Mouse (Mus musculus): ENCODE measurements at regions not wholly inside any gene's neighbourhood (a gene's known extent, or its start where the extent isn't known, plus 50 kb on each side); places are given as distances from the start of the nearest gene placed in this dataset.

DNA sequence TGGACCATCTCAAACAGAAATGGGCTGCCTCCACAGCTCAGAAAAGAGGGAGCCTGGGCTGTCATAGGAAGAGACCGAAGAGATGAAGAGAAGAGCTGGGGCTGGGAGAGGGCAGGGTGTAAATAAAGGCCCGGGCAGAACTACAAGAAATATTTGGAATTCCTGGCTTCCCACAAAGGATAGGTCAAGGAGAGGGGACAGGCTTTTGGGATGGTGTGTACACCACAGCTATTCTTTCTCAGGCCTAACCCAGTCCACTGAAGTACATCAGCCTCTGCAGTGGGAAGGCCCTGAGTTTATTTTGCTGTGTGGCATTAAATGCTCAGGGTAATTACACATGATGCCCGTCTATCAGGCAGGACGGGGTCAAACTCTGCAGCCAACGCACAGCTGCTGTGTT is 99.6 kb upstream of the Cdc42ep3 start:
- no peak overlapping the region for H3K4me3 ChIP-seq (replicated peaks; ENCODE audit: control insufficient read depth, low read depth, low read length)
- H3K27ac ChIP-seq (ENCODE audit: control insufficient read depth, insufficient read depth, low read depth, low read length, poor library complexity): no peak overlapping the region
- TF ChIP-seq CTCF (IDR thresholded peaks at IDR 0.05; ENCODE audit: control insufficient read depth, insufficient read depth, low read length) (no peak), POLR2A (IDR thresholded peaks at IDR 0.05; ENCODE audit: borderline replicate concordance, control insufficient read depth, low read depth, low read length) (no peak)
- no peaks in the 10 kb centered on the region for H3K4me1 ChIP-seq (ENCODE audit: control insufficient read depth, insufficient read depth, low read length)
- WGBS: 66% methylated on average over 5 of the region's 5 CpGs

DNA sequence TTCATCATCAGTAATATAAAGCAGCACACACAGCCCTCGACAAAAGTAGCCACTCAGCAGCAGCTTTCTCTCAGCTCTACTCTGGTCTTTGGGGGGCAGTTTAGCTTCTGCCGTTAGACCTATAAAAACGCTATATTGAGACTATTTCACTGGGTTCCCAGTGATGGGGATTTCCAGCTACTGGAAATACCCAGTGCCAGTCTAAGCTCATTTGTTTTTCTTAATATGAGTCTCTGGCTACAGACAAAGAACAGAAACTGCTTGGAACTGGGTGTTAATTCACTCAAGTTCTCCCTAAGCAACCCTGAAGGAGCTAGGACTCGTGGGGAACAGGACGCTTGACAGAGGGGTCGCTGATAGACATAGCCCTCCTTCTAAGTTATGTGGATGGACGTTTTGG is 100.3 kb upstream of the Cdc42ep3 start:
- H3K4me1 ChIP-seq (ENCODE audit: control insufficient read depth, insufficient read depth, low read length): no peaks in the 10 kb centered on the region
- no peak overlapping the region for H3K27ac ChIP-seq (ENCODE audit: control insufficient read depth, insufficient read depth, low read depth, low read length, poor library complexity)
- no peak for TF ChIP-seq CTCF (IDR thresholded peaks at IDR 0.05; ENCODE audit: control insufficient read depth, insufficient read depth, low read length)
- no peak for TF ChIP-seq POLR2A (IDR thresholded peaks at IDR 0.05; ENCODE audit: borderline replicate concordance, control insufficient read depth, low read depth, low read length)
- 73% methylated on average over 7 of the region's 7 CpGs for WGBS
- H3K4me3 ChIP-seq (replicated peaks; ENCODE audit: control insufficient read depth, low read depth, low read length): no peak overlapping the region

DNA sequence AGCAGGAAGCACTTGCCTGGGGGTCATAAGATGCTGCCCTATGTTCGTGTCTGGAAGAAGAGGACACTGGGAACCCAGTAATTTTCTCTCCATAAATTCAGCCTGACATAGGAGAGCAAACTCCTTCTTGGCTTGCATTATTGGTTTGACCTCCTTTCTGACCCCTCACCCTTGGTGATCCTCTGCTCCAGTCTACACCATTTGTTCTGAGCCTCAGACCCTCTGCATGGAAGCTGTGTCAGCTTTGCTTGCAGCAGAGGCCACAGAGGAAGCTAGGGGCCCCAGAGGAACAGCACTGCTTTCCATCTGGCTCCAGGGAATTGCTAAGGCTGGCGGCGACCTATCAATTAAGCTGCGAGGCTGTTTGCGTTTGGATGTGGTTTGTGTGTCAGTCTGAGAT is 102.7 kb upstream of the Cdc42ep3 start:
- TF ChIP-seq CTCF (IDR thresholded peaks at IDR 0.05; ENCODE audit: control insufficient read depth, insufficient read depth, low read length) (no peak), POLR2A (IDR thresholded peaks at IDR 0.05; ENCODE audit: borderline replicate concordance, control insufficient read depth, low read depth, low read length) (no peak)
- whole genome bisulfite sequencing: 71% methylated on average over 5 of the region's 5 CpGs
- Histone ChIP-seq H3K4me1 (ENCODE audit: control insufficient read depth, insufficient read depth, low read length) (no peaks in the 10 kb centered on the region), H3K27ac (ENCODE audit: control insufficient read depth, insufficient read depth, low read depth, low read length, poor library complexity) (no peak overlapping the region), H3K4me3 (replicated peaks; ENCODE audit: control insufficient read depth, low read depth, low read length) (no peak overlapping the region)

DNA sequence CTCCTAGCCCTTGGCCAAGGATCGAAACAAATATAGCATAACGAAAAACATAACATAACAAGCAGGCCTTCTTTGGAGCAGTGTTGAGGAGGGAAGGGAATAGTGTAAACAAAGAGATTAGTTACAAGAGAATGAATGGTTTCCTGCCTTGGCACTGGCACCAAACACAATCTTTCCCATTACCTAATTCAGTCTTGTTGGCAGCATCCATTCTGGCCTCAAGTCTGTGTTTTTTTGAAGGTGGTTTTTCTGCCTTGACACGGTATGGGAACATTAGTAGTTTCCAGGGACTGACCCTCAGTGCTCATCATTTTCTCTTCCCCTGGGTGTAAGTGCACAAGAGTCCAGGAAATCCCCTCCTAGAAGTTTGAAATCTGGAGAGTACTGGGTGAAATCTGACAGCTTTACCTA is 106.8 kb upstream of the Cdc42ep3 start:
- Histone ChIP-seq H3K4me1 (ENCODE audit: control insufficient read depth, insufficient read depth, low read length) (peaks cover 1% of the 10 kb centered on the region), H3K4me3 (replicated peaks; ENCODE audit: control insufficient read depth, low read depth, low read length) (no peak overlapping the region), H3K27ac (ENCODE audit: control insufficient read depth, insufficient read depth, low read depth, low read length, poor library complexity) (no peak overlapping the region)
- WGBS: 77% methylated on average over 3 of the region's 3 CpGs
- TF ChIP-seq POLR2A (IDR thresholded peaks at IDR 0.05; ENCODE audit: borderline replicate concordance, control insufficient read depth, low read depth, low read length): no peak
- TF ChIP-seq CTCF (IDR thresholded peaks at IDR 0.05; ENCODE audit: control insufficient read depth, insufficient read depth, low read length): no peak

DNA sequence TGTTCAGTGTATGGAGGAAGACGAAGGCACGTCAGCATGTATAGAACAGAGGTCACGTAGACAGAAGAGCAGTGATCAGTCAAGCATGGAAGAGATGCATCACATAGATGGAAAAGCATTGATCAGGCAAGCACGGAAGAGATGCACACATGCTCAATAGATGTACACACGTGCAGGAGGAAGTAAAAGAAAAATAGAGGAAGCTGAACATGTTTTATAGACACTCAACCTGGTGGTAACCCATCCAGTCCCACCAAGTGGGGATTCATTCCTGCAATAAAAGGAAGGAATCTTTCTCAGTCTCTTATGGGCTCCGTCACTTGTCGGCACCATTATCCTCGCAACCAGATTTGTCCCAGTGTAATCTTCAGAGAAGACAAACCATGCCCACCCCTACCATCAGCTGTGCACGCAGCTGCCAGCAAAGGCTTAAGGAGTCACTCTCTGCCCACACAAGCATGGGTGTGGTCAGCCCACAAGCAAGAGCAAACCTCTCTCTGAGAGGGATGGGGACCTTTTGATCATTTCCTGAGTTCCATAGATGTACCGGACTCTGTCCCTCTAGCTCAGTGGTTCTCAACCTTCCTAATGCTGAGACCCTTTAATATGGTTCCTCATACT is 108.3 kb upstream of the Cdc42ep3 start:
- 63% methylated on average over 10 of the region's 10 CpGs for WGBS
- Histone ChIP-seq H3K27ac (ENCODE audit: control insufficient read depth, insufficient read depth, low read depth, low read length, poor library complexity) (no peak overlapping the region), H3K4me3 (replicated peaks; ENCODE audit: control insufficient read depth, low read depth, low read length) (no peak overlapping the region), H3K4me1 (ENCODE audit: control insufficient read depth, insufficient read depth, low read length) (peaks cover 1% of the 10 kb centered on the region)
- TF ChIP-seq POLR2A (IDR thresholded peaks at IDR 0.05; ENCODE audit: borderline replicate concordance, control insufficient read depth, low read depth, low read length) (no peak), CTCF (IDR thresholded peaks at IDR 0.05; ENCODE audit: control insufficient read depth, insufficient read depth, low read length) (no peak)

DNA sequence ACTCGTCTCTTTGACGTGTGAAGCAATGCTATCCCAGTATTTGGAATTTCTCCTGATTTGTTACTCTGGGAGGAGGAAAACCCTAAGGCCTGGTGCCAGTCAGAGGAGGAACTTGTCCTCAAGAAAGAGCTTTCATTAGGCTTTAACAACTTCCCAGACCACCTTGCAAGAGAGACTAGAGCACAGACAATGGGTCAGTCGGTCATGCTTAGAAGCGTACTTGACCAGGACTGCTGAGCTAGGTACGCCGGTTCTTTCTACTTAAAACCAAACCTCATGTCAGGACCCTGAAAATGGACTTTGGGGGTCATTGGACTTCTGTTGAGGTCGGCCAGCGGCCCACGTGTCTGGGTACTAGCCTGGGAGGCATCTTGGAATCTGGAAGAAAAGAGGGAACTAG is 110.8 kb upstream of the Cdc42ep3 start:
- no peak for TF ChIP-seq CTCF (IDR thresholded peaks at IDR 0.05; ENCODE audit: control insufficient read depth, insufficient read depth, low read length)
- WGBS: 90% methylated on average over 9 of the region's 9 CpGs
- Histone ChIP-seq H3K4me1 (ENCODE audit: control insufficient read depth, insufficient read depth, low read length) (peaks cover 1% of the 10 kb centered on the region), H3K4me3 (replicated peaks; ENCODE audit: control insufficient read depth, low read depth, low read length) (no peak overlapping the region), H3K27ac (ENCODE audit: control insufficient read depth, insufficient read depth, low read depth, low read length, poor library complexity) (no peak overlapping the region)

DNA sequence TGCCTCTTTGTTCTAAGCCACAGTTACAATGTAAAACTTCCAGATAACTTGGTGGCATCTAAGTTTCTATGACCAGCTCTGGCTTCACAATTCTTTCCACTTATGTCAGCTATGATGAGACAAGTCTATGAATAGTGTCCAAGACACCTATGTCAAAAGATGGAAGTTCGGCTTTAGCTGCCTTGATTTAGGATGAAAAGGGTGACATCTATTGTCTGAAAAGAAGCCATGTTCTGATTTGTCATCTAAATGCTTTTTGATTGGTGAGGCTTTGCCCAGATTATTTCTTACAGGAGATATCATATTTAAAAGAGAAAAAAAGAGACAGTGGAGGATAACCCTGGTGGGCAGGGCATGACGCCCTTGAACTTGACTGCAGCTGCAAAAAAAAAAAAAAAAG is 116.7 kb upstream of the Cdc42ep3 start:
- Histone ChIP-seq H3K4me1 (ENCODE audit: control insufficient read depth, insufficient read depth, low read length) (no peaks in the 10 kb centered on the region), H3K27ac (ENCODE audit: control insufficient read depth, insufficient read depth, low read depth, low read length, poor library complexity) (no peak overlapping the region), H3K4me3 (replicated peaks; ENCODE audit: control insufficient read depth, low read depth, low read length) (no peak overlapping the region)
- no peak for TF ChIP-seq POLR2A (IDR thresholded peaks at IDR 0.05; ENCODE audit: borderline replicate concordance, control insufficient read depth, low read depth, low read length)
- no peak for TF ChIP-seq CTCF (IDR thresholded peaks at IDR 0.05; ENCODE audit: control insufficient read depth, insufficient read depth, low read length)
- WGBS: 69% methylated on average over 2 of the region's 2 CpGs

DNA sequence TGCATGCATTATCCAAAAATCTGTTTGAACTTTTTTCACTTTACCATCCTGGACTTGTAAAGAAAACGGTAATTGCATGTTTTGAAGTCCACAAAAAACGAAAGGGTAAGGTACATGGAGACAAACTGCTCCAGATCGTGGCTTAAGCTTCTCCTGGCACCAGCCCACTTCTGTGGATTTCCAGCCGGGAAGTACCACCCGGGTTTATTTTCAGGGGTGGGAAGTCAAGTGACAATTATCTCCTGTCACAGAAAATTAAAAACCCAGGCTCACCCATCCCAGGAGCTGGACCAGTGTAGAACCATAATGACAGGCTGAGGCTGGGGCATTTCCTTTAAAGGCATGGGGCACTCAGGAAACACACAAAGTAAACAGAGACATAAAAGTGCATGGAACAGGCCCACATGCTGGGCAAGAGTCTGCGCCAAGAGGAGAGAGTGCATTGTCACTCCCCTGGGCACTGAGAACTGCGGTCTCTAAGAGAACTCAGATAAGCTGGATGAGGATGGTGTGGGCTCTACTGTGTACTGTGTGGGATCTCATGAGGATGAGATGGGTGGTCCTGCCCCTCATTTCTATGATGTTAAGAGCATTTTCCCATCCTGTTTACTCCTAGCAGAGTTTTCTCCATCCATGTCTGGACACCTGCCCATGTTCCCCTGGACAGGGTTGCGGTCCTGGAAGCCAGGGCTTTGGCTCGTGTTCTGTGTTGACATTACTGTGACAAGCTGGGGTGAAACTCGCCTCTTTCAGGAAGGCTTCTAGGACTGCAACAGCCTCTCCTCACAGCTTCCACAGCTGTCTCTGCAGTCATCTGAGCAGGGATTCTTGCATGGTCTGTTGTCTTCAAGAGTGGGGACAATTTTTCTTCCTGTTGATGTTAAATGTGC is 117.5 kb upstream of the Cdc42ep3 start:
- 39% methylated on average over 10 of the region's 10 CpGs for WGBS
- Histone ChIP-seq H3K4me3 (replicated peaks; ENCODE audit: control insufficient read depth, low read depth, low read length) (no peak overlapping the region), H3K4me1 (ENCODE audit: control insufficient read depth, insufficient read depth, low read length) (no peaks in the 10 kb centered on the region), H3K27ac (ENCODE audit: control insufficient read depth, insufficient read depth, low read depth, low read length, poor library complexity) (no peak overlapping the region)
- TF ChIP-seq POLR2A (IDR thresholded peaks at IDR 0.05; ENCODE audit: borderline replicate concordance, control insufficient read depth, low read depth, low read length) (no peak), CTCF (IDR thresholded peaks at IDR 0.05; ENCODE audit: control insufficient read depth, insufficient read depth, low read length) (no peak)
